Mouse (Mus musculus) E14TG2a.4 (cell line): ENCODE measurements around the gene Drd5.

ENCODE experiments used
- CTCF ChIP-seq: conservative IDR thresholded peaks from 2 replicates; pipeline ENCODE4 v1.5.1; 2014; ENCODE audit warnings: low read length
- NANOG ChIP-seq: IDR thresholded peaks from 2 replicates; pipeline ENCODE4 v1.6.1; 2014; ENCODE audit warnings: borderline replicate concordance, low read length, mixed read lengths

DNA sequence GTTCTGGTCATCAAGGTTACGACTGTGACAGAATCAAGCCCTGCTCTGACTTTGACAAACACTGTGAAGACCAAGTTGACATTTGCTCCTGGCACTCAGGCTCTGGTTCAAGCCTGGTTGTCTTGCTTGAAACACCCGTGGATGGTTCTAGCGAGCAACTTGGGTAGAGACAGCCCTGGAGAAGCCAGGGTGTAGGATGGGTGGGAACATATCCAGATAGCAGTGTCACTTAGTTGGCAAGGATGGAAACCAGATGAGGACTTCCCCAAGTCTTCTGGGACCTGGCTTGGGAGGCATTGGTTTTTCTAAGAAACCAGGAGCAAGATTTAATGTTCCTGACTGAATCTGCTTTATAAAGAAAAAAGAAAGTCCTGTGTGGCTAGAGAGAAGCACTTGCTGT is 48.2 kb upstream of the Drd5 start:
- TF ChIP-seq CTCF (no peak), NANOG (no peak)
